Mouse (Mus musculus) myocyte (in vitro differentiated cells): Measurements from ENCODE around the gene Vezf1. TPM values are rescaled to one million over a fixed set of nuclear protein-coding genes. Genes with fewer than 3 reads are reported as not detected.
A peak's percentile ranks its signal among the peaks of the same experiment; 100 is the strongest.

Experiments
- H3K27me3 ChIP-seq: one replicate; pipeline ENCODE4 v1.6.1; 2011; ENCODE audit not compliant: control insufficient read depth, insufficient read depth, insufficient read length
- H3K36me3 ChIP-seq: one replicate; pipeline ENCODE4 v1.6.1; 2011; ENCODE audit not compliant: control insufficient read depth, insufficient read depth
- H3K4me2 ChIP-seq: one replicate; pipeline ENCODE4 v1.6.1; 2011; ENCODE audit warnings: low read depth, control low read depth
- H3K4me3 ChIP-seq: one replicate; pipeline ENCODE4 v1.5.1; 2011; ENCODE audit warnings: mild to moderate bottlenecking, control low read depth, moderate library complexity
- H3K79me2 ChIP-seq: one replicate; pipeline ENCODE4 v1.6.1; 2011; ENCODE audit not compliant: control insufficient read depth, insufficient read depth
- H3ac ChIP-seq: one replicate; pipeline ENCODE4 v1.6.1; 2011; ENCODE audit not compliant: control insufficient read depth, insufficient read length
- CEBPB ChIP-seq: IDR thresholded peaks from 2 replicates; pipeline ENCODE4 v1.6.1; 2011; ENCODE audit warnings: mild to moderate bottlenecking, moderate library complexity; ENCODE audit not compliant: poor library complexity, insufficient read depth, severe bottlenecking
- E2F4 ChIP-seq: IDR thresholded peaks from one replicate; pipeline ENCODE4 v1.6.1; 2011; ENCODE audit warnings: mild to moderate bottlenecking, control low read depth, moderate library complexity; ENCODE audit not compliant: insufficient read depth
- MAX ChIP-seq: IDR thresholded peaks from one replicate; pipeline ENCODE4 v1.6.1; 2011; ENCODE audit warnings: low read depth, mild to moderate bottlenecking, control low read depth
- MYOD1 ChIP-seq, 3 experiments: IDR thresholded peaks; one replicate each; pipeline ENCODE4 v1.6.1; 2011; ENCODE audit warnings: control low read depth in 2 of 3, low read depth in 2 of 3, mild to moderate bottlenecking in 2 of 3, moderate library complexity in 1 of 3; ENCODE audit not compliant: insufficient read length in 2 of 3, control insufficient read depth in 1 of 3
- MYOG ChIP-seq, 3 experiments: IDR thresholded peaks; one replicate each; pipeline ENCODE4 v1.6.1; 2011; ENCODE audit warnings: control low read depth in 2 of 3, low read depth in 2 of 3, mild to moderate bottlenecking in 2 of 3; ENCODE audit not compliant: insufficient read length in 2 of 3, control insufficient read depth in 1 of 3, insufficient read depth in 1 of 3
- POLR2A ChIP-seq: IDR thresholded peaks from one replicate; pipeline ENCODE4 v1.6.1; 2011; ENCODE audit warnings: low read depth, mild to moderate bottlenecking, control low read depth, moderate library complexity; ENCODE audit not compliant: insufficient read length
- POLR2AphosphoS2 ChIP-seq: IDR thresholded peaks from one replicate; pipeline ENCODE4 v1.6.1; 2011; ENCODE audit warnings: low read depth, control low read depth; ENCODE audit not compliant: insufficient read length
- REST ChIP-seq: IDR thresholded peaks from one replicate; pipeline ENCODE4 v1.6.1; 2011; ENCODE audit warnings: mild to moderate bottlenecking, control low read depth, moderate library complexity; ENCODE audit not compliant: insufficient read depth, insufficient read length
- SRF ChIP-seq: IDR thresholded peaks from one replicate; pipeline ENCODE4 v1.6.1; 2011; ENCODE audit warnings: low read depth; ENCODE audit not compliant: control insufficient read depth, insufficient read length
- TCF12 ChIP-seq: IDR thresholded peaks from one replicate; pipeline ENCODE4 v1.6.1; 2011; ENCODE audit warnings: mild to moderate bottlenecking, control low read depth; ENCODE audit not compliant: poor library complexity, insufficient read depth, severe bottlenecking
- TCF3 ChIP-seq: IDR thresholded peaks from one replicate; pipeline ENCODE4 v1.6.1; 2011; ENCODE audit warnings: low read depth, control low read depth; ENCODE audit not compliant: insufficient read length
- USF1 ChIP-seq: IDR thresholded peaks from one replicate; pipeline ENCODE4 v1.6.1; 2011; ENCODE audit warnings: low read depth, mild to moderate bottlenecking, control low read depth, moderate library complexity
- polyA plus RNA-seq: library from polyadenylated mRNA; unstranded; fragments of >200 nt; fragmentation: generic; extraction: Trizol; gene quantifications from one replicate; pipeline ENCODE4 v1.2.1, GENCODE M21; 2012; ENCODE audit warnings: missing spikeins

Vezf1 gene
- 17.7 TPM for polyA plus RNA-seq

- peak within 1 kb of the TSS; percentile 97 for H3K4me2 ChIP-seq
- H3K27me3 ChIP-seq = no peaks in the 10 kb centered on the region
- peak within 1 kb of the TSS; percentile 44 for H3ac ChIP-seq
- H3K36me3 ChIP-seq = no peaks in the 10 kb centered on the region
- H3K4me3 ChIP-seq = peak within 1 kb of the TSS; percentile 85
- TF ChIP-seq USF1 (no peak), POLR2AphosphoS2 (peak; percentile 95), SRF (no peak), MYOG (IDR thresholded peaks at IDR 0.05; ENCODE audit: control insufficient read depth in 1 of 3, insufficient read depth in 1 of 3, insufficient read length in 2 of 3, low read depth in 2 of 3) (peak in 2 of 3 experiments; percentile 60 to 76), CEBPB (no peak), TCF3 (no peak), E2F4 (no peak), POLR2A (peak; percentile 85), MYOD1 (IDR thresholded peaks at IDR 0.05; ENCODE audit: control insufficient read depth in 1 of 3, insufficient read length in 2 of 3, low read depth in 2 of 3) (peak in 2 of 3 experiments; percentile 52 to 57), REST (no peak), TCF12 (no peak), MAX (no peak)
- peaks cover 44% of the 10 kb centered on the region for H3K79me2 ChIP-seq
These were observed at the start of gene Vezf1 for GRCm38 (mm10) chr11:88067586-88068410. Vezf1 (plus strand) TSS chr11:88068279.

GRCm38 (mm10) chr11:88023933-88024332 is 44.1 kb upstream of the Vezf1 start:
- no peak for TF ChIP-seq USF1
- TF ChIP-seq MYOG (IDR thresholded peaks at IDR 0.05; ENCODE audit: control insufficient read depth in 1 of 3, insufficient read depth in 1 of 3, insufficient read length in 2 of 3, low read depth in 2 of 3) = no peak
- no peak for TF ChIP-seq TCF12
- TF ChIP-seq MAX = no peak
- no peak overlapping the region for H3ac ChIP-seq
- no peaks in the 10 kb centered on the region for H3K27me3 ChIP-seq
- no peak overlapping the region for H3K4me2 ChIP-seq
- no peak overlapping the region for H3K4me3 ChIP-seq
- no peaks in the 10 kb centered on the region for H3K79me2 ChIP-seq
- no peaks in the 10 kb centered on the region for H3K36me3 ChIP-seq

GRCm38 (mm10) chr11:88027391-88028035 is 40.6 kb upstream of the Vezf1 start:
- H3ac ChIP-seq = no peak overlapping the region
- no peaks in the 10 kb centered on the region for H3K36me3 ChIP-seq
- H3K4me3 ChIP-seq = no peak overlapping the region
- no peaks in the 10 kb centered on the region for H3K79me2 ChIP-seq
- H3K4me2 ChIP-seq = no peak overlapping the region
- TF ChIP-seq USF1 (no peak), TCF3 (no peak), REST (no peak), MAX (no peak), CEBPB (no peak), POLR2A (no peak), SRF (no peak), TCF12 (no peak), E2F4 (no peak), POLR2AphosphoS2 (no peak)
- H3K27me3 ChIP-seq = no peaks in the 10 kb centered on the region

GRCm38 (mm10) chr11:88028193-88028684 is 39.8 kb upstream of the Vezf1 start:
- Histone ChIP-seq H3K36me3 (no peaks in the 10 kb centered on the region), H3K27me3 (no peaks in the 10 kb centered on the region), H3K79me2 (no peaks in the 10 kb centered on the region), H3K4me3 (no peak overlapping the region), H3K4me2 (no peak overlapping the region), H3ac (no peak overlapping the region)
- TF ChIP-seq REST (no peak), CEBPB (no peak), POLR2A (no peak), MYOG (IDR thresholded peaks at IDR 0.05; ENCODE audit: control insufficient read depth in 1 of 3, insufficient read depth in 1 of 3, insufficient read length in 2 of 3, low read depth in 2 of 3) (no peak), SRF (no peak), E2F4 (no peak), USF1 (no peak), POLR2AphosphoS2 (no peak), TCF3 (no peak), MAX (no peak), MYOD1 (IDR thresholded peaks at IDR 0.05; ENCODE audit: control insufficient read depth in 1 of 3, insufficient read length in 2 of 3, low read depth in 2 of 3) (no peak)
